Mouse (Mus musculus) stomach, embryonic 16.5 days (tissue): ENCODE data around the gene Rbm11. TPM values are rescaled to one million over a fixed set of nuclear protein-coding genes. Genes with fewer than 3 reads are reported as not detected.

Experiments
- ATAC-seq: fragments of 200-750 bp; cut with Nextera tagmentation; 2 replicates; pipeline ENCODE4 v1.8.0; 2017; ENCODE audit warnings: moderate number of reproducible peaks, moderate TSS enrichment; ENCODE audit not compliant: insufficient read depth, low FRiP score
- H3K27ac ChIP-seq: fragments of 300-500 bp; sonication (generic); 2 replicates; pipeline ENCODE4 v1.5.1; 2014; ENCODE audit warnings: low read length
- H3K27me3 ChIP-seq: fragments of 300-500 bp; sonication (generic); 2 replicates; pipeline ENCODE4 v1.6.1; 2014; ENCODE audit warnings: low read length, control low read depth, mixed read lengths; ENCODE audit not compliant: control insufficient read depth, insufficient read depth
- H3K36me3 ChIP-seq: fragments of 300-500 bp; sonication (generic); 2 replicates; pipeline ENCODE4 v1.6.1; 2014; ENCODE audit warnings: low read length; ENCODE audit not compliant: control insufficient read depth, insufficient read depth
- H3K4me1 ChIP-seq: fragments of 300-500 bp; sonication (generic); 2 replicates; pipeline ENCODE4 v1.6.1; 2014; ENCODE audit warnings: low read length, control low read depth, mixed read lengths; ENCODE audit not compliant: control insufficient read depth, insufficient read depth
- H3K4me2 ChIP-seq: fragments of 300-500 bp; sonication (generic); 2 replicates; pipeline ENCODE4 v1.6.1; 2014; ENCODE audit warnings: low read depth, low read length, mixed read lengths
- H3K4me3 ChIP-seq: fragments of 300-500 bp; sonication (generic); replicated peaks from 2 replicates; pipeline ENCODE4 v1.5.1; 2014; ENCODE audit warnings: mild to moderate bottlenecking, low read length
- H3K9ac ChIP-seq: fragments of 300-500 bp; sonication (generic); 2 replicates; pipeline ENCODE4 v1.6.1; 2014; ENCODE audit warnings: low read length
- H3K9me3 ChIP-seq: fragments of 300-500 bp; sonication (generic); replicated peaks from 2 replicates; pipeline ENCODE4 v1.6.1; 2016; ENCODE audit warnings: low read length, control low read depth; ENCODE audit not compliant: control insufficient read depth
- WGBS: fragments of 180-500 bp; shearing (Covaris S2); extraction: QIAGEN DNeasy Blood & Tissue Kit; methylation state at CpG from one replicate; pipeline ENCODE4 v1.1.7; 2014; 5-methylcytosine and 5-hydroxymethylcytosine counted together
- polyA plus RNA-seq: library from polyadenylated mRNA; unstranded; fragments of >200 nt; fragmentation: Nextera tagmentation; extraction: Ambion mirVana; gene quantifications from 2 replicates; pipeline ENCODE4 v1.2.1, GENCODE M21; 2015

Rbm11 gene
- polyA plus RNA-seq, 1 experiment from 2014 or later, result 0.56 TPM

DNA sequence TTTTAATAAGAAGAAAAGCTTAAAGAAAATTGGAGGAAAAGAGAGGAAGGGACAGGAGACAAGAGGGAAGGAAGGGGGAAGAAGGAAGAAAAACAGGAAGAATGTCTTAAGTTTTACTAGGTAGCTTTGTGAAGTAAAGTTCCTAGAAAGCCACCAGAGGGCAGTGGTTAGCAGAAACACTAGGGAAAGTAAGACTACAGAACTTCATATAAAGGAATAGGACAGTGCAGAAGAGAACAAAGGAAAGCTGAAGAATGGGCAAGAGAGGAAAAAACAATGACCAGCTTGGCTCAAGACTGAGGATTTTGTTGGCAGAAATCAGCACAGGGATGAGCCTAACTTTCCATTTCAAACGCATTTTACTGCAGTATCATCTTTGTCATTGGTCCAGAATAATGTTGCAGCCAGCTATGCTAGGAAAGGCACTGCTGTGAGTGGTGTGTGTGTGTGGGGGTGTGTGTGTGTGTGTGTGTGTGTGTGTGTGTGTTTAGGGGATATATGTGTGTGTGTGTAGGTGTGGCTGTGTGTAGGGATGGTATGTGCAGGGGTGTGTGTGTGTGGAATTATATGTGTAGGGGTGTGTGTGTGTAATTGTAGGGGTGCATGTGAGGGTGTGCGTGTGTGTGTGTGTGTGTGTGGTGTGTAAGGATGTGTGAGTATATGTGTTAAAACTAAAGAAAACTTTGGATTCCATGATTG, 25.2 kb downstream of the Rbm11 start:
- Histone ChIP-seq H3K9me3 (no peaks in the 10 kb centered on the region), H3K4me3 (no peak overlapping the region), H3K36me3 (no peaks in the 10 kb centered on the region), H3K27me3 (no peaks in the 10 kb centered on the region), H3K27ac (no peak overlapping the region), H3K4me2 (no peak overlapping the region), H3K4me1 (no peaks in the 10 kb centered on the region), H3K9ac (no peak overlapping the region)
- WGBS, result 80% methylated on average over 2 of the region's 2 CpGs
- ATAC-seq, result no peak

DNA sequence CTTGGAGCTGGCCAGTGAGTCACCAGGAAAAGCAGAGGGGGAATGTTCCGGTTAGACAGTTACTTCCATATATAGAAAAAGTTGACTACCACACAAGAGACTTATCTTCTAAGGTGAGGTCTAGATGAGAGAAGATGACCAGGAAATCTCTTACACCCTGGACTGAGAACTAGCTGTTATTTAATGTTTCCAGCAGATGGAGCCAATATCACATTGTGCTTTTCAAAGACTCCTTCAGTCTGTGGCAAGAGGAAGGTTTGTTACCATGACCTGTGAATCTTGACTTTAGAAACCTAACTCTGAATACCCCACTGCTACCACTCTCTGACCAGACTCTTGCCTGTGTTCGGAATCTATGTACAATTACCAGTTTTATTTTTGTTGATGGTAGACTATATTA, 35.2 kb downstream of the Rbm11 start:
- H3K36me3 ChIP-seq, result no peaks in the 10 kb centered on the region
- no peaks in the 10 kb centered on the region for H3K27me3 ChIP-seq
- no peak overlapping the region for H3K27ac ChIP-seq
- no peaks in the 10 kb centered on the region for H3K4me1 ChIP-seq
- no peaks in the 10 kb centered on the region for H3K9me3 ChIP-seq
- no peak overlapping the region for H3K9ac ChIP-seq
- no peak overlapping the region for H3K4me2 ChIP-seq
- WGBS, result 82% methylated on average over 2 of the region's 2 CpGs
- no peak overlapping the region for H3K4me3 ChIP-seq
- ATAC-seq, result no peak

Other genes with a start within 250 kb of the Rbm11 start
- gene Lipi, start 6.8 kb upstream of the Rbm11 start, polyA plus RNA-seq, result 0.15 TPM in 1 of 2 replicates, not detected in the other
- 28.8 and 29.3 TPM in 2 replicates for gene Hspa13, start 174.3 kb downstream of the Rbm11 start, polyA plus RNA-seq